Mouse (Mus musculus) heart, embryonic 15.5 days (tissue): Measurements from ENCODE around the gene Hmcn1. TPM values are rescaled to one million over a fixed set of nuclear protein-coding genes. Genes with fewer than 3 reads are reported as not detected.

Experiments used
- ATAC-seq: fragments of 200-750 bp; cut with Nextera tagmentation; replicated peaks from 2 replicates; pipeline ENCODE4 v1.8.0; 2017; ENCODE audit warnings: low read depth, moderate TSS enrichment; ENCODE audit not compliant: insufficient number of reproducible peaks, insufficient read depth, low FRiP score
- H3K27ac ChIP-seq: fragments of 300-500 bp; sonication (generic); 2 replicates; pipeline ENCODE4 v1.5.1; 2015; ENCODE audit warnings: mild to moderate bottlenecking, inconsistent platforms
- H3K27me3 ChIP-seq: fragments of 300-500 bp; sonication (generic); 2 replicates; pipeline ENCODE4 v1.6.1; 2015; ENCODE audit warnings: inconsistent platforms
- H3K36me3 ChIP-seq: fragments of 300-500 bp; sonication (generic); 2 replicates; pipeline ENCODE4 v1.6.1; 2015; ENCODE audit warnings: mild to moderate bottlenecking, inconsistent platforms
- H3K4me1 ChIP-seq: fragments of 300-500 bp; sonication (generic); replicated peaks from 2 replicates; pipeline ENCODE4 v1.6.1; 2015; ENCODE audit warnings: inconsistent platforms
- H3K4me2 ChIP-seq: fragments of 300-500 bp; sonication (generic); 2 replicates; pipeline ENCODE4 v1.6.1; 2015; ENCODE audit warnings: inconsistent platforms, mild to moderate bottlenecking, moderate library complexity
- H3K4me3 ChIP-seq: fragments of 300-500 bp; sonication (generic); 2 replicates; pipeline ENCODE4 v1.5.1; 2015; ENCODE audit warnings: mild to moderate bottlenecking, inconsistent platforms
- H3K9ac ChIP-seq: fragments of 300-500 bp; sonication (generic); 2 replicates; pipeline ENCODE4 v1.6.1; 2015; ENCODE audit warnings: mild to moderate bottlenecking, inconsistent platforms
- H3K9me3 ChIP-seq: fragments of 300-500 bp; sonication (generic); replicated peaks from 2 replicates; pipeline ENCODE4 v1.6.1; 2016; ENCODE audit warnings: inconsistent platforms
- WGBS: fragments of 180-500 bp; shearing (Covaris S2); methylation state at CpG from one replicate; pipeline ENCODE4 v1.1.7; 2015; ENCODE audit warnings: mixed read lengths; 5-methylcytosine and 5-hydroxymethylcytosine counted together
- polyA plus RNA-seq: library from polyadenylated mRNA; unstranded; fragments of >200 nt; fragmentation: Nextera tagmentation; extraction: Ambion mirVana; gene quantifications from 2 replicates; pipeline ENCODE4 v1.2.1, GENCODE M21; 2015

The Hmcn1 gene
- polyA plus RNA-seq, 1 experiment from 2014 or later, result 21.0 TPM

- no peak overlapping the region for H3K4me2 ChIP-seq
- H3K4me1 ChIP-seq, result peaks cover 8% of the 10 kb centered on the region
- ATAC-seq, result no peak
- H3K9me3 ChIP-seq, result no peaks in the 10 kb centered on the region
- H3K27me3 ChIP-seq, result no peaks in the 10 kb centered on the region
- H3K9ac ChIP-seq, result no peak overlapping the region
- WGBS, result 51% methylated on average over 4 of the region's 4 CpGs
- H3K36me3 ChIP-seq, result no peaks in the 10 kb centered on the region
- H3K27ac ChIP-seq, result no peak overlapping the region
- H3K4me3 ChIP-seq, result no peak overlapping the region
These were observed 56.4 kb downstream of the Hmcn1 start for GRCm38 (mm10) chr1:150936821-150937220.

GRCm38 (mm10) chr1:150933616-150934015 lies 59.6 kb downstream of the Hmcn1 start:
- H3K9ac ChIP-seq, result no peak overlapping the region
- no peak overlapping the region; the same call in 1 of the 2 replicates for H3K4me3 ChIP-seq
- 26% methylated on average over 9 of the region's 9 CpGs for WGBS

GRCm38 (mm10) chr1:150920860-150921259 lies 72.4 kb downstream of the Hmcn1 start:
- H3K27me3 ChIP-seq, result no peaks in the 10 kb centered on the region
- no peak overlapping the region for H3K27ac ChIP-seq
- no peaks in the 10 kb centered on the region for H3K9me3 ChIP-seq
- no peaks in the 10 kb centered on the region for H3K36me3 ChIP-seq
- H3K4me1 ChIP-seq, result peaks cover 18% of the 10 kb centered on the region
- ATAC-seq, result no peak
- no peak overlapping the region for H3K4me3 ChIP-seq
- H3K4me2 ChIP-seq, result no peak overlapping the region
- no peak overlapping the region for H3K9ac ChIP-seq
- 68% methylated on average over 9 of the region's 9 CpGs for WGBS

More at GRCm38 (mm10) chr1:150933616-150934015, 59.6 kb downstream of the Hmcn1 start:
- no peaks in the 10 kb centered on the region for H3K36me3 ChIP-seq
- peaks cover 7% of the 10 kb centered on the region for H3K4me1 ChIP-seq
- no peaks in the 10 kb centered on the region for H3K9me3 ChIP-seq
- ATAC-seq, result no peak
- 0 out of 2 replicates have a peak overlapping the region, but pooled peaks have one; percentile 13 for H3K27ac ChIP-seq
- H3K4me2 ChIP-seq, result peak overlapping the region; percentile 12; the same call in 1 of the 2 replicates
- H3K27me3 ChIP-seq, result no peaks in the 10 kb centered on the region

- no peaks in the 10 kb centered on the region for H3K36me3 ChIP-seq
- 44% methylated on average over 6 of the region's 6 CpGs for WGBS
- H3K4me3 ChIP-seq, result no peak overlapping the region
- no peak for ATAC-seq
- H3K9ac ChIP-seq, result no peak overlapping the region
- H3K4me1 ChIP-seq, result peaks cover 19% of the 10 kb centered on the region
- no peaks in the 10 kb centered on the region for H3K9me3 ChIP-seq
- no peaks in the 10 kb centered on the region for H3K27me3 ChIP-seq
- H3K4me2 ChIP-seq, result no peak overlapping the region
- H3K27ac ChIP-seq, result no peak overlapping the region
These were observed 73.0 kb downstream of the Hmcn1 start for GRCm38 (mm10) chr1:150920276-150920675.

- H3K4me3 ChIP-seq, result no peak overlapping the region
- WGBS, result 34% methylated on average over 2 of the region's 2 CpGs
- H3K36me3 ChIP-seq, result no peaks in the 10 kb centered on the region
- H3K9ac ChIP-seq, result no peak overlapping the region
- peak overlapping the region; percentile 39; the same call in 1 of the 2 replicates for H3K27ac ChIP-seq
- no peak for ATAC-seq
- H3K27me3 ChIP-seq, result no peaks in the 10 kb centered on the region
- peaks cover 21% of the 10 kb centered on the region for H3K4me1 ChIP-seq
- no peak overlapping the region for H3K4me2 ChIP-seq
- no peaks in the 10 kb centered on the region for H3K9me3 ChIP-seq
These were observed 78.3 kb downstream of the Hmcn1 start for GRCm38 (mm10) chr1:150914936-150915335.

GRCm38 (mm10) chr1:150913586-150914136 lies 79.6 kb downstream of the Hmcn1 start:
- peaks cover 21% of the 10 kb centered on the region for H3K4me1 ChIP-seq
- 81% methylated on average over 5 of the region's 5 CpGs for WGBS
- no peaks in the 10 kb centered on the region for H3K36me3 ChIP-seq
- H3K4me2 ChIP-seq, result no peak overlapping the region
- H3K27ac ChIP-seq, result no peak overlapping the region
- no peaks in the 10 kb centered on the region for H3K9me3 ChIP-seq
- no peak for ATAC-seq
- H3K4me3 ChIP-seq, result no peak overlapping the region
- H3K27me3 ChIP-seq, result no peaks in the 10 kb centered on the region
- H3K9ac ChIP-seq, result no peak overlapping the region

- no peak overlapping the region for H3K4me3 ChIP-seq
- H3K4me2 ChIP-seq, result no peak overlapping the region
- H3K36me3 ChIP-seq, result no peaks in the 10 kb centered on the region
- H3K4me1 ChIP-seq, result peaks cover under 1% of the 10 kb centered on the region; the same call in 1 of the 2 replicates
- H3K27ac ChIP-seq, result no peak overlapping the region
- 79% methylated on average over 2 of the region's 2 CpGs for WGBS
- H3K27me3 ChIP-seq, result no peaks in the 10 kb centered on the region
- ATAC-seq, result no peak
- H3K9me3 ChIP-seq, result no peaks in the 10 kb centered on the region
- H3K9ac ChIP-seq, result no peak overlapping the region
These were observed 83.6 kb downstream of the Hmcn1 start for GRCm38 (mm10) chr1:150909642-150910041.

GRCm38 (mm10) chr1:150893677-150894188 lies 99.5 kb downstream of the Hmcn1 start:
- no peak overlapping the region for H3K4me2 ChIP-seq
- H3K9me3 ChIP-seq, result no peaks in the 10 kb centered on the region
- no peak overlapping the region for H3K27ac ChIP-seq
- H3K36me3 ChIP-seq, result no peaks in the 10 kb centered on the region
- peaks cover 13% of the 10 kb centered on the region for H3K4me1 ChIP-seq
- H3K9ac ChIP-seq, result no peak overlapping the region
- H3K27me3 ChIP-seq, result no peaks in the 10 kb centered on the region
- WGBS, result 65% methylated on average over 5 of the region's 5 CpGs
- no peak for ATAC-seq
- H3K4me3 ChIP-seq, result no peak overlapping the region

GRCm38 (mm10) chr1:150890017-150890416 lies 103.2 kb downstream of the Hmcn1 start:
- ATAC-seq, result peak; percentile 60; the same call in 1 of the 2 replicates
- Histone ChIP-seq H3K27ac (0 out of 2 replicates have a peak overlapping the region, but pooled peaks have one; percentile 29), H3K9ac (no peak overlapping the region), H3K4me2 (no peak overlapping the region), H3K27me3 (no peaks in the 10 kb centered on the region), H3K4me1 (peaks cover 4% of the 10 kb centered on the region), H3K4me3 (no peak overlapping the region), H3K9me3 (no peaks in the 10 kb centered on the region), H3K36me3 (no peaks in the 10 kb centered on the region)
- 54% methylated on average over 4 of the region's 4 CpGs for WGBS

GRCm38 (mm10) chr1:150886267-150886666 lies 107.0 kb downstream of the Hmcn1 start:
- no peak for ATAC-seq
- H3K9me3 ChIP-seq, result no peaks in the 10 kb centered on the region

GRCm38 (mm10) chr1:150878421-150878820 lies 114.8 kb downstream of the Hmcn1 start:
- Histone ChIP-seq H3K4me2 (no peak overlapping the region), H3K4me1 (peaks cover 25% of the 10 kb centered on the region), H3K27ac (peak overlapping the region; percentile 66), H3K4me3 (no peak overlapping the region), H3K9ac (no peak overlapping the region), H3K9me3 (no peaks in the 10 kb centered on the region), H3K27me3 (no peaks in the 10 kb centered on the region), H3K36me3 (no peaks in the 10 kb centered on the region)
- ATAC-seq, result no peak
- WGBS, result 44% methylated on average over 7 of the region's 7 CpGs

More at GRCm38 (mm10) chr1:150886267-150886666, 107.0 kb downstream of the Hmcn1 start:
- Histone ChIP-seq H3K36me3 (no peaks in the 10 kb centered on the region), H3K4me1 (peaks cover 4% of the 10 kb centered on the region), H3K27me3 (no peaks in the 10 kb centered on the region), H3K27ac (no peak overlapping the region), H3K9ac (no peak overlapping the region), H3K4me3 (no peak overlapping the region), H3K4me2 (no peak overlapping the region)
- 64% methylated on average over 1 of the region's 1 CpGs for WGBS

- Histone ChIP-seq H3K9ac (no peak overlapping the region), H3K36me3 (no peaks in the 10 kb centered on the region), H3K27me3 (no peaks in the 10 kb centered on the region), H3K4me1 (peaks cover 30% of the 10 kb centered on the region), H3K9me3 (no peaks in the 10 kb centered on the region), H3K27ac (peak overlapping the region; percentile 66), H3K4me3 (no peak overlapping the region), H3K4me2 (no peak overlapping the region)
- peak; percentile 62; the same call in 1 of the 2 replicates for ATAC-seq
- 44% methylated on average over 4 of the region's 4 CpGs for WGBS
These were observed 115.3 kb downstream of the Hmcn1 start for GRCm38 (mm10) chr1:150877920-150878319.
